Mouse (Mus musculus): ENCODE measurements around the gene Snai1.

Gene Snai1

GRCm38 (mm10) chr2:167583161-167583952, 45.4 kb downstream of the Snai1 start:
- DNase-seq (ENCODE audit: extremely low spot score, low spot score): no peak

GRCm38 (mm10) chr2:167585273-167585672, 47.3 kb downstream of the Snai1 start:
- DNase-seq (ENCODE audit: extremely low spot score, low spot score): no peak

- no peak for DNase-seq (ENCODE audit: extremely low spot score, low spot score)
These were observed 48.0 kb downstream of the Snai1 start for GRCm38 (mm10) chr2:167586041-167586440.

- DNase-seq (ENCODE audit: extremely low spot score, low spot score): no peak
These were observed 49.0 kb downstream of the Snai1 start for GRCm38 (mm10) chr2:167586976-167587375.

- no peak for DNase-seq (ENCODE audit: extremely low spot score, low spot score)
These were observed 51.0 kb downstream of the Snai1 start for GRCm38 (mm10) chr2:167588774-167589577.

Data from neural tube, embryonic 10.5 days (tissue).